Mouse (Mus musculus): ENCODE measurements at regions not wholly inside any gene's neighbourhood (a gene's known extent, or its start where the extent isn't known, plus 50 kb on each side); places are given as distances from the start of the nearest gene placed in this dataset.

DNA sequence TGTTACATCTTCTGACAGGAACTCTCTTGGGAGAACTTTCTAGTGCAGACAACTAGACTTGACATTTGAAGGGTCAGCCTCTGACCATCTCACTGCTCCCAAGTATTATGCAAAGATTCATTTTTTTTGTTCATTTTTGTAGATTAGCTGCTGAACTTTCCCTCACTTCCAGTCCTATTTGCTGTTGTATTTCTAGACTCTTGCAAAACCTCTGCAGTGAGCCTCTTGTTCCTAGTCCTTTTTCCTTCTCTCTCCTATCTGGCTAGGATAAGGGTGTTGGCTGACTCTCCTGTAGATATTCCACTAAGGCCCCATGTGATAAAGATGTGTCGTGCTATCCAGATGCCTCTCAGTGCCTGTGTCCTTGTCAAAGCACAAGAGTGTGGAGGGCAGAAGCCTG is 198.5 kb upstream of the Cpeb2 start:
- 77% methylated on average over 1 of the region's 1 CpGs for WGBS
- ATAC-seq (ENCODE audit: low read depth) = no peak

DNA sequence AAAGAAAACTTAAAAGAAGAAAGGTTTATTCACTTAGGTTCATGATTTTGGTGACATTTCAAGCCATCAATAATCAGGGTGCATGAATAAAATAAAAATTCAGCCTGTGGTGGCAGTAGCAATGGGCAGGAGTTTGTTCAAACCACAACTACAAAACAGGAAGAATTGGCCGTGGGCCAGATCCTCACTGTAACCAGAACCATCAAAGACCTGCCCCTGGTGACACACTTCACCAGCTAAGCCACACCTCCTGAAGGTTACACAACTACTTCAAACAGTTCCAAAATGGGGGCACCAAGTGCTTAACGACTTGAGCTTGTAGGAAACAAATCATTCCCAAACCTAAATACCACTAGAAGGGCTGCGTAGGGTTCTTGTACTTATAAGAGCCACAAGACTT is 195.4 kb upstream of the Cpeb2 start:
- no peak overlapping the region for H3K4me2 ChIP-seq (ENCODE audit: low read depth, low read length)
- no peak overlapping the region for H3K4me3 ChIP-seq (ENCODE audit: low read depth, low read length)
- no peaks in the 10 kb centered on the region for H3K9me3 ChIP-seq (ENCODE audit: control insufficient read depth, low read length)
- H3K36me3 ChIP-seq (ENCODE audit: control insufficient read depth, insufficient read depth, low read length) = no peaks in the 10 kb centered on the region
- H3K27me3 ChIP-seq (replicated peaks; ENCODE audit: control insufficient read depth, insufficient read depth, low read length) = no peaks in the 10 kb centered on the region
- no peak overlapping the region for H3K27ac ChIP-seq (replicated peaks; ENCODE audit: low read depth, low read length)
- 59% methylated on average over 3 of the region's 3 CpGs for WGBS
- no peak for ATAC-seq (ENCODE audit: low read depth)
- H3K4me1 ChIP-seq (ENCODE audit: control insufficient read depth, insufficient read depth, low read length) = no peaks in the 10 kb centered on the region
- no peak overlapping the region for H3K9ac ChIP-seq (ENCODE audit: low read depth, low read length)
- DNase-seq (ENCODE audit: low spot score) = peak; percentile 72

More for the DNA sequence above, 198.5 kb upstream of the Cpeb2 start:
- Histone ChIP-seq H3K27ac (replicated peaks; ENCODE audit: low read depth, low read length) (no peak overlapping the region), H3K4me2 (ENCODE audit: low read depth, low read length) (no peak overlapping the region), H3K4me1 (ENCODE audit: control insufficient read depth, insufficient read depth, low read length) (no peaks in the 10 kb centered on the region), H3K27me3 (replicated peaks; ENCODE audit: control insufficient read depth, insufficient read depth, low read length) (no peaks in the 10 kb centered on the region), H3K4me3 (ENCODE audit: low read depth, low read length) (no peak overlapping the region), H3K36me3 (ENCODE audit: control insufficient read depth, insufficient read depth, low read length) (no peaks in the 10 kb centered on the region), H3K9ac (ENCODE audit: low read depth, low read length) (no peak overlapping the region), H3K9me3 (ENCODE audit: control insufficient read depth, low read length) (no peaks in the 10 kb centered on the region)
- DNase-seq (ENCODE audit: low spot score) = no peak

DNA sequence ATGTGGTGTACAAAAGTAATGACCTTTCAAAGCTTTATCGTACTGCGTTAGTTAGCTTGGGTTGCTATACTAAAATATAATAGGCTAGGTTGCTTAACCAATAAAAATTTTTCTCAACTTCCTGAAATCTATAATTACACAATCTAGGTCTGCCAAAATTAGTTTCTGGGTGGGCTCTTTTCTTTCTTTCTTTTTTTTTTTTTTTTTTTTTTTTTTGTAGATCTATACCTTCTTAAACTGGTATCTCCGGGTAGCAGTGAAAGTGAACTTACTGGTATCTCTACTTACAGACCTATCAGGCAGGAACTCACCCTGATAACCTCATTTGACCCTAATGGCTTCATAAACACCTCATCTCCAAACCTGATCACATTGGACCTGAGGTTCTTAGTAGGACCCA is 193.4 kb upstream of the Cpeb2 start:
- Histone ChIP-seq H3K4me3 (ENCODE audit: low read depth, low read length) (no peak overlapping the region), H3K9me3 (ENCODE audit: control insufficient read depth, low read length) (no peaks in the 10 kb centered on the region), H3K9ac (ENCODE audit: low read depth, low read length) (no peak overlapping the region), H3K36me3 (ENCODE audit: control insufficient read depth, insufficient read depth, low read length) (no peaks in the 10 kb centered on the region), H3K4me2 (ENCODE audit: low read depth, low read length) (no peak overlapping the region), H3K27ac (replicated peaks; ENCODE audit: low read depth, low read length) (no peak overlapping the region), H3K4me1 (ENCODE audit: control insufficient read depth, insufficient read depth, low read length) (no peaks in the 10 kb centered on the region), H3K27me3 (replicated peaks; ENCODE audit: control insufficient read depth, insufficient read depth, low read length) (no peaks in the 10 kb centered on the region)
- WGBS = 97% methylated on average over 3 of the region's 3 CpGs
- DNase-seq (ENCODE audit: low spot score) (no peak), ATAC-seq (ENCODE audit: low read depth) (no peak)

DNA sequence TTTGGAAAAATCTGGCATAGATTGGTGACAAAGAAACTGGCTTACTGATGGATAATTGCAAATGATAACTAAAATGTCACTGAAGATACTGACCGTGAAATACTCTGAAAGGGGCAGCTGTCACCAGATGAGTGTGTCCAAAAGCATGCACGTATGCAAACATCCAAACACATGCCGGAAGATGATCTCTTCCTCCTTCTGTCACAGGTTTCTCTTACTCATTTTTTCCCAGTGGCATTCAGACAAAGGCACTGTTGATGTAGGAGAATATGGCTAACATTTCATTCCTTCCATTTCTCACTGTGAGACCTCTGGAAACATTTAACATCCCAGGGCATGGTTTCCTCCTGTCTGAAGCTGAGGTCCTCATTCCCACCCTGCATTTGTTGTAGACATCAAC is 190.4 kb upstream of the Cpeb2 start:
- WGBS = 61% methylated on average over 3 of the region's 3 CpGs
- no peak overlapping the region for H3K9ac ChIP-seq (ENCODE audit: low read depth, low read length)
- no peak overlapping the region for H3K4me2 ChIP-seq (ENCODE audit: low read depth, low read length)
- no peaks in the 10 kb centered on the region for H3K9me3 ChIP-seq (ENCODE audit: control insufficient read depth, low read length)
- DNase-seq (ENCODE audit: low spot score) (no peak), ATAC-seq (ENCODE audit: low read depth) (no peak)
- no peak overlapping the region for H3K4me3 ChIP-seq (ENCODE audit: low read depth, low read length)
- no peak overlapping the region for H3K27ac ChIP-seq (replicated peaks; ENCODE audit: low read depth, low read length)
- no peaks in the 10 kb centered on the region for H3K4me1 ChIP-seq (ENCODE audit: control insufficient read depth, insufficient read depth, low read length)
- no peaks in the 10 kb centered on the region for H3K36me3 ChIP-seq (ENCODE audit: control insufficient read depth, insufficient read depth, low read length)
- no peaks in the 10 kb centered on the region for H3K27me3 ChIP-seq (replicated peaks; ENCODE audit: control insufficient read depth, insufficient read depth, low read length)

DNA sequence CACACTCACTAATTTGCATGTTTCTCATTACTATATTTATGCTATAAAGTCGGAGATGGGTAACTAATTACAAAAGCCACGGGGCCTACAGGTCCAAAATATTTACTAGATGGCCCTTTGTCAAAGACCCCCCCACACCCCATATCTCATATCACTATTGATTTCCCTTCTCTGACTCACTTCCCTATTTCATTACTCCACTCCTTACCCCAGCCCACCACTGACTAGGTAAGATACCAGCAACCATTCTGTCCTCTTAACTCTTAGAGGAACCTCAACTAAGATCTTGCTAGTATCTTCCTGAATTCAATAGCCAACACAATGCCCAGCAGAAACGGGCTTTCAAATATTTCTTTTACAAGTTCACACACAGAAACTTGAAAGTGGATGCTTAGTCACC is 187.1 kb upstream of the Cpeb2 start:
- no peaks in the 10 kb centered on the region for H3K36me3 ChIP-seq (ENCODE audit: control insufficient read depth, insufficient read depth, low read length)
- H3K27me3 ChIP-seq (replicated peaks; ENCODE audit: control insufficient read depth, insufficient read depth, low read length) = no peaks in the 10 kb centered on the region
- no peak overlapping the region for H3K4me2 ChIP-seq (ENCODE audit: low read depth, low read length)
- 84% methylated on average over 3 of the region's 3 CpGs for WGBS
- H3K4me1 ChIP-seq (ENCODE audit: control insufficient read depth, insufficient read depth, low read length) = no peaks in the 10 kb centered on the region
- no peak overlapping the region for H3K27ac ChIP-seq (replicated peaks; ENCODE audit: low read depth, low read length)
- H3K4me3 ChIP-seq (ENCODE audit: low read depth, low read length) = no peak overlapping the region
- H3K9ac ChIP-seq (ENCODE audit: low read depth, low read length) = no peak overlapping the region
- no peaks in the 10 kb centered on the region for H3K9me3 ChIP-seq (ENCODE audit: control insufficient read depth, low read length)
- ATAC-seq (ENCODE audit: low read depth) (no peak), DNase-seq (ENCODE audit: low spot score) (no peak)

DNA sequence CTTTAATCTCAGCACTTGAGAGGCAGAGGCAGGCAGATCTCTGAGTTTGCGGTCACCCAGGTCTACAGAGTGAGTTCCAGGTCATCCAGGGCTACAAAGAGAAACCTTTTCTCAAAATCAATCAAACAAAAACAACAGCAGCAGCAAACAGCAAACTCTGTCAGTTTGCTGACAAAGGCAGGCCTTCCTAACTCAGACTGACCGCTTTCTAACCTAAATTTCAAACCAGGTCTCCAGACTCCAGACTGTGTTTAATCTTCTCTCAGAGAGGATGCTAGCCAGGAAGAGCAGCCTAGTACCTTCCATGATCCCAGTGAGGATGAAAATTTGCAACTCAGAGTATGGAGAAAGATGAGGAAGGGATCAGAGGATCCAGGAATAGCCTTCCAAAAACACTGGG is 185.7 kb upstream of the Cpeb2 start:
- Histone ChIP-seq H3K36me3 (ENCODE audit: control insufficient read depth, insufficient read depth, low read length) (no peaks in the 10 kb centered on the region), H3K27me3 (replicated peaks; ENCODE audit: control insufficient read depth, insufficient read depth, low read length) (no peaks in the 10 kb centered on the region), H3K27ac (replicated peaks; ENCODE audit: low read depth, low read length) (no peak overlapping the region), H3K4me2 (ENCODE audit: low read depth, low read length) (no peak overlapping the region), H3K9ac (ENCODE audit: low read depth, low read length) (no peak overlapping the region), H3K4me1 (ENCODE audit: control insufficient read depth, insufficient read depth, low read length) (no peaks in the 10 kb centered on the region), H3K9me3 (ENCODE audit: control insufficient read depth, low read length) (no peaks in the 10 kb centered on the region), H3K4me3 (ENCODE audit: low read depth, low read length) (no peak overlapping the region)
- WGBS = 95% methylated on average over 2 of the region's 2 CpGs
- ATAC-seq (ENCODE audit: low read depth) (no peak), DNase-seq (ENCODE audit: low spot score) (no peak)

GRCm38 (mm10) chr5:43048196-43049050 is 184.5 kb upstream of the Cpeb2 start:
- Histone ChIP-seq H3K9ac (ENCODE audit: low read depth, low read length) (no peak overlapping the region), H3K27me3 (replicated peaks; ENCODE audit: control insufficient read depth, insufficient read depth, low read length) (no peaks in the 10 kb centered on the region), H3K9me3 (ENCODE audit: control insufficient read depth, low read length) (no peaks in the 10 kb centered on the region), H3K4me1 (ENCODE audit: control insufficient read depth, insufficient read depth, low read length) (no peaks in the 10 kb centered on the region), H3K4me2 (ENCODE audit: low read depth, low read length) (no peak overlapping the region), H3K4me3 (ENCODE audit: low read depth, low read length) (no peak overlapping the region), H3K27ac (replicated peaks; ENCODE audit: low read depth, low read length) (no peak overlapping the region), H3K36me3 (ENCODE audit: control insufficient read depth, insufficient read depth, low read length) (no peaks in the 10 kb centered on the region)
- DNase-seq (ENCODE audit: low spot score) = peak; percentile 5
- WGBS = 75% methylated on average over 8 of the region's 8 CpGs
- no peak for ATAC-seq (ENCODE audit: low read depth)

DNA sequence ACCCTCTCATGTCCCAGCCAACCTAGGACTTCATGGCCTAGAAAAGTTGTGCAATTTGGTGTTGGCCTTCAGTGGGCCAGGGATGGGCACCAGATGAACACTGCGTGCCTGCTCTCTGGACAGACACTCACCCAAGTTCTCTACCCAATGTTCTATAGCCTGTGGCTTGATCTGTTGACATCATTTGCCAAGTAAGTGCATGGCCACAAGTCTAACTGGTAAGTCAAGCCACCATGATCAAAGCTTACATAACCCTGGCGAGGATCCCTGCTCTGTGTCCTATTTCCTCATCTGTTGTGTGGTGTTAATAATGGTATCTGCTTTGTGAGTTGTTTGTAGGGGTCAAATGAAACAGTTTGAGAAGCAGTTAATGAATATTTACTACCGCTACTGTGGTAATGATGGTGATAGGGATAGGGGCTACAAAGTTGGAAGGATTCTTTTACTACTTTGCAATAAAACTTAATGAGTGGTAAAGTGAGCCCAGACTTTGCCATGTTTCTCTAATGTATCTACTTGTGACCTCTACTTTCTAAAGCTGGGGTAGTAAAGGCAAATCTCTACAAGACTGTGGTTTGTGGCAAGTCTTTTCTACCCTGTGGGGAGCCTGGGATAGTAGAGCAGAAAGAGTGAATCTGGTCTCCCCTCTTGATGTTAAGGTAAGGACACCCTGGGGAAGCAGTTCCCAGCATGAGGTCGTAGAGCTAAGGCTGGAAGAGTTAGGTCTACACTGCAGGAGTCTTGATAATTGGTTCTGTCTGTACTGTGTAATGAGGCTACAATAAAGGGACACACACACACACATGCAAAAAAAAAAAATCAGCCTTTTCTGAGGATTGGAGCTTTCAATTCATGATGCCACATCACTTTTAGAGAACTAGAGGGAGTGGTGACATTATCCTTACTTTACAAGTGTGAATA is 183.3 kb upstream of the Cpeb2 start:
- Histone ChIP-seq H3K4me1 (ENCODE audit: control insufficient read depth, insufficient read depth, low read length) (no peaks in the 10 kb centered on the region), H3K4me2 (ENCODE audit: low read depth, low read length) (no peak overlapping the region), H3K4me3 (ENCODE audit: low read depth, low read length) (no peak overlapping the region), H3K36me3 (ENCODE audit: control insufficient read depth, insufficient read depth, low read length) (no peaks in the 10 kb centered on the region), H3K27ac (replicated peaks; ENCODE audit: low read depth, low read length) (no peak overlapping the region), H3K27me3 (replicated peaks; ENCODE audit: control insufficient read depth, insufficient read depth, low read length) (no peaks in the 10 kb centered on the region), H3K9ac (ENCODE audit: low read depth, low read length) (no peak overlapping the region), H3K9me3 (ENCODE audit: control insufficient read depth, low read length) (no peaks in the 10 kb centered on the region)
- ATAC-seq (ENCODE audit: low read depth) (no peak), DNase-seq (ENCODE audit: low spot score) (no peak)
- 84% methylated on average over 4 of the region's 4 CpGs for WGBS

Measured in embryonic facial prominence, embryonic 14.5 days (tissue).